Mouse (Mus musculus): ENCODE data around the gene Lrrc8b. TPM values are rescaled to one million over a fixed set of nuclear protein-coding genes. Genes with fewer than 3 reads are reported as not detected.

The Lrrc8b gene
- polyA plus RNA-seq, 1 experiment from 2014 or later = 6.1 TPM

DNA sequence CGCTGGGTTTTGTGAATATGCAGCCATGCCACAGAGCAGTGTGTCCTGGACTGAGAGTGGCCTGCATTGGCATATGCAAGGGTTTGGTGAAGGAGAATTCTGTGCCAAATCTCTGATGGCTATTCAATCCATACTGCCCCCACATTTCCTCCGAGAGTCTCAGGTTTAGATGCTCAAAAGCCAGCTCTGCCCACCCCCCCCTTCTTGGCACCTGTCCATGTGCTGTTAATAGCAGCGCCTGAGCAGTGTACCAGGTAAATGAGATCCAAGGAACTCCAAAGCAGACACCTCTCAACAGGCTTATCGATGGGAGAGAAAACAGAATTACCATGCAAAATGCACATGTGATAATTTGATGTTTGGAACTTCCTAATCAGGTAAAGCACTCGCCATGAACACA lies 74.6 kb downstream of the Lrrc8b start:
- ATAC-seq (ENCODE audit: insufficient number of reproducible peaks, insufficient read depth, low FRiP score, low TSS enrichment) = no peak
- 92% methylated on average over 5 of the region's 5 CpGs for whole genome bisulfite sequencing
- peaks cover 8% of the 10 kb centered on the region; the same call in 1 of the 2 replicates for H3K4me1 ChIP-seq

DNA sequence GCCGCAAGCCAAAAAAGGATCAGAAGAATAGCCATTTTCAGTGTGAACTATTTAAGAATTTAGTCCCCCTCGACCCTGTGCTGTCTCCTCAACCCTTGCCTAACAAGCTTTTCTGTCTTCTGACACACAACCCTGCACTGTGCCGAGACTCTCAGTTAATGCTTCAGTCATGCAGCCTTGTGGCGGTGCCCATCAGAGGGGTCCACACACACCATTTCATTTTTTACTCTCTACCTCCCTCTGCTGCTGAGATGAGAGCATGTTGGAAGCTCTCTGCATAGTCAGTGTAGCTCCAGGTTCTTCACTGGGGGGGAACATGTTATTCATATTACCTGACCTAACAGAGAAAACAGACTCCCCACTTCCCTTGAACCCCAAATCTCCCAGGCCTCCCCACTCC lies 75.8 kb downstream of the Lrrc8b start:
- Histone ChIP-seq H3K36me3 (no peaks in the 10 kb centered on the region), H3K9ac (no peak overlapping the region), H3K4me2 (replicated peaks) (no peak overlapping the region), H3K27ac (no peak overlapping the region), H3K4me3 (no peak overlapping the region), H3K4me1 (peaks cover 16% of the 10 kb centered on the region), H3K9me3 (no peaks in the 10 kb centered on the region), H3K27me3 (peaks cover 1% of the 10 kb centered on the region; the same call in 1 of the 2 replicates)
- WGBS = 60% methylated on average over 4 of the region's 4 CpGs
- ATAC-seq (ENCODE audit: insufficient number of reproducible peaks, insufficient read depth, low FRiP score, low TSS enrichment) = peak; percentile 66; the same call in 1 of the 2 replicates

More for the DNA sequence above, 74.6 kb downstream of the Lrrc8b start:
- H3K27me3 ChIP-seq = no peaks in the 10 kb centered on the region
- no peaks in the 10 kb centered on the region for H3K9me3 ChIP-seq
- no peak overlapping the region for H3K4me3 ChIP-seq
- no peaks in the 10 kb centered on the region for H3K36me3 ChIP-seq
- no peak overlapping the region for H3K27ac ChIP-seq
- H3K4me2 ChIP-seq (replicated peaks) = no peak overlapping the region
- no peak overlapping the region for H3K9ac ChIP-seq

DNA sequence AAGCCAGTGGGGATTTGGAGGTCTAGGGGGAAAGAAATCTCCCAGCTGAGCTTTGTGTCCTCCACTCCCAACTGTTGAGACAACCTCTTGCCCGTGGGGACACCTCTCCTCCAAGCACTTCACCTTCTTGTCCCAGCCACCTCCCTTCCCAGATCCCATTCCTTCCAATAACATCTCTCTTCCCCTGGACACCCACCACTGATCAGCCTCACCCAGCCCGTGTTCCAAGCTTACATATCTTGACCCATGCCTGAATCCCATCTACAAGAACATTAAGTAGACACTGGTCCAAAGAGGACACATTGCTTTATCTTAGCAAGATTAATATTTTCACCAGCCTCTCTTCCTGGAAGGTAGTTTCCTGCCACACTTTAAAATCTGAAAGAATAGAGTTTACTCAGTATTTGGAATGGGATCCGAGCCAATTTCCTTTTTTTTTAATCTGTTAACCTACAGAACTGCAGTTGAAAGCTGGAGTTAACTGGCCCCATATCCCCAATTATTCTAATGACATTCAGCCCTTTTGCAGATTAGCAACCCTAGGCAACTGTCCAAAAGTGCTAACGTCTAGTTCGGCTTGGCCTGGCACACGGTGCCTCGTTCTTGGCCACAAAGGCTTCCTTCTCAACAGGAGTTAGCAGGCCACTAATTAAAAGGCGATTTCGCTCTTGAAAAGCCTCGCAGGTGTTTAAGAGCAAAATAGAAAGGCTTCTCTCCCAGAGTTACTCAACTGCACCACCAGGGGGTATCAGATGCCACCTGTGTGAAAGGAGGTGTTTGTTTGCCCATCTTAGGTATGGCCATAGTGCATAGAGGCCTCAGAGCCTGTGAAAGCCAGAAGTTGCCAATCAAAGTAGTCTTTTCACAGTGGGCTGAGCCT lies 77.0 kb downstream of the Lrrc8b start:
- Histone ChIP-seq H3K9me3 (no peaks in the 10 kb centered on the region), H3K27ac (no peak overlapping the region), H3K36me3 (no peaks in the 10 kb centered on the region), H3K4me3 (no peak overlapping the region), H3K4me2 (replicated peaks) (no peak overlapping the region), H3K9ac (no peak overlapping the region), H3K27me3 (peaks cover 5% of the 10 kb centered on the region; the same call in 1 of the 2 replicates), H3K4me1 (peaks cover 16% of the 10 kb centered on the region)
- no peak for ATAC-seq (ENCODE audit: insufficient number of reproducible peaks, insufficient read depth, low FRiP score, low TSS enrichment)
- WGBS = 31% methylated on average over 10 of the region's 10 CpGs

DNA sequence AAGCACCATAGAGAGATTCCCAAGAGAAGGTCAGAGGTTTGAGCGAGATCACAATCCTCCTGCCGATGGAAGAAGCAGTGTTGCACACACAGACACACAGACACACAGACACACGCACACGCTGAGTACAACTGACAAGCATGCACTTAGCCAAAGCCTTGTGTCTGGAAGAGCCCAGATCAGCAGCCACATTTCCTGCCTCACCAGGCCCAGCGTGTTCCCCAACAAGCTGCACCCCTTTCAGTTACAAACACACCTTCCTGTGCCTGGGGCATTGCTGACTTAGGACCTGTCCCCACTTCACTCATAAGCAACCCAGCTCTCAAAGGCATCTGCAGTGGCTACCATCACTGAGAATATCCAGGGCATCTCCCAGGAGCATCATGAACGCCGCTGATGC lies 77.8 kb downstream of the Lrrc8b start:
- Histone ChIP-seq H3K4me1 (peaks cover 16% of the 10 kb centered on the region), H3K9me3 (no peaks in the 10 kb centered on the region), H3K27ac (no peak overlapping the region), H3K36me3 (no peaks in the 10 kb centered on the region), H3K9ac (no peak overlapping the region), H3K27me3 (peaks cover 5% of the 10 kb centered on the region; the same call in 1 of the 2 replicates), H3K4me3 (no peak overlapping the region), H3K4me2 (replicated peaks) (no peak overlapping the region)
- no peak for ATAC-seq (ENCODE audit: insufficient number of reproducible peaks, insufficient read depth, low FRiP score, low TSS enrichment)
- 83% methylated on average over 7 of the region's 7 CpGs for WGBS

DNA sequence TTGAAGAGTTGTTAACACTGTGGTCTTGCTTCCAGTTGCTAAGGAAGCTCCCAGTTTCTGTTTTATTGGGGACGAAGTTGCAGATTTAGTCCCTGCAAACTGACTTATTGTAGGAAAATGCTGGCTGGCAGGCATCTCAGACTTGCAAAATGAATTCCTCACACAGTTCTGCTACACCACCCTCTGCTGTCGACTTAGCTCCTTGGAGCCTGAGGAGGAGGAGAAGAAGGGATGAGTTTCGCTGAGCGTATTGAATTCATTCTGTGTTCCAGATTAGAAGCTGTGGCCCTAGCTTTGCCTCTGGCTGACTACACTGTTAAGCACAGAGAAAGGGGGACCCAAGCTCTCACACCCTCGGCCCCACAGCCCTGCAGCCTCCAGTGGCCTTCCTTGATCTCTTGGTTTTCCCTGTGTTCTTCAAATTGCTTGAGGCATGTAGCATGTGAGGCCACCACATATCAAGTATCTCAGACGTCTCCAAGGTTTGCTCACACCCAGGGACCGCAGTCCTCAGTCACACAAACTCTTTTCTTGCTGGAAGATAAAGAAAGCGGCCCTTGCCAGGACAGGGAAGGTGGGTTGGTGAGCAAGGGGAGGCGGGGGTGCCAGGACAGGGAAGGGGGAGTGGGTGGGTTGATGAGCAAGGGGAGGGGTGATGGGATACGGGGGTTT lies 78.8 kb downstream of the Lrrc8b start:
- H3K4me2 ChIP-seq (replicated peaks) = peak overlapping the region; percentile 40
- H3K4me3 ChIP-seq = no peak overlapping the region
- H3K27ac ChIP-seq = no peak overlapping the region
- no peak overlapping the region for H3K9ac ChIP-seq
- ATAC-seq (ENCODE audit: insufficient number of reproducible peaks, insufficient read depth, low FRiP score, low TSS enrichment) = no peak
- WGBS = 32% methylated on average over 10 of the region's 10 CpGs
- no peaks in the 10 kb centered on the region for H3K36me3 ChIP-seq
- H3K27me3 ChIP-seq = peaks cover 5% of the 10 kb centered on the region; the same call in 1 of the 2 replicates
- peaks cover 16% of the 10 kb centered on the region for H3K4me1 ChIP-seq
- no peaks in the 10 kb centered on the region for H3K9me3 ChIP-seq

DNA sequence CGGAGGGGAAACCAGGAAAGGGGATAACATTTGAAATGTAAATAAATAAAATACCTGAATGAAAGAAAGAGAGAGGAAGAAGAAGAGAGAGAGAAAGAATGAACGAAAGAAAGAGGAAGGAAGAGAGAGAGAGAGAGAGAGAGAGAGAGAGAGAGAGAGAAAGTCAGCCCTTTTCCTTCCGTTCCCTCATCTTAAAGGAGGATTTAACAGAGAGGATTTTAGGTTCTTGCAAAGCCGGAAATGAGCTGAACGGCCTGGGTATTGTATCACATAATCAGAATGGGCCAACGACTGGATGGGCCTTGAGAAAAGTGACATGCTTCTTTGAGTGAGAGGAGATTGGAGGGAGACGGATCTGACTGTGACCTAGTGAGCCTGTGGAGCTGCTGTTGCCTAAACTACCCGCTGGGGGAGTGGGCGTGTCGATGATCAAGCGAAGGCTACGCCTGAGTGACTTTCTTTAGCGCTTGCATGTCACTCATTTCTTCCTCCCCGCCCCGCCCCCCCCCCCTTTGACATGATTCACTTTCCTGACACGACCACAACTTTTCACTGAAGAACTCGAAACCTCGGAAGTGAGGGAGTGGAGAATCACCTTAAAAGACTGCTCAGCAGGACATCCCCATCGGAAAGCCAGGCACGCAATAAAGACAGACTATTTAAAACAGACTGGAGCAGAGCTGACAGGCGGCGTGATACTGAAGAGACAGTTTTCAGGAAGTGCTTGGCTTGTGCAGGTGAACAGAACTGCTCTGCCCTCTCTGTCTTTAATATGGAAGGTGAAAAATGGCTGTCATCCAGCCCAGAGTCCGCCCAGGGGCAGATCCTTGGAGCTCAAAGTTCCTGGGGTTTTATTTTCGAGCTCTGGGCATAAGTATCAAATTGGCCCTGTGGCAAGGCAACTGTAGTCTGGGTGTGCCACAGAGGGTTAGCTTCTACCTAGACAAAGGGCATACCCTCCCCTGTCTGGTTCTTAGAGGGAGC lies 79.6 kb downstream of the Lrrc8b start:
- Histone ChIP-seq H3K27me3 (peaks cover 5% of the 10 kb centered on the region; the same call in 1 of the 2 replicates), H3K4me2 (replicated peaks) (peak overlapping the region; percentile 40), H3K4me3 (peak overlapping the region; percentile 24), H3K9me3 (no peaks in the 10 kb centered on the region), H3K36me3 (no peaks in the 10 kb centered on the region), H3K27ac (no peak overlapping the region), H3K9ac (no peak overlapping the region), H3K4me1 (peaks cover 18% of the 10 kb centered on the region)
- peak; percentile 44; the same call in 1 of the 2 replicates for ATAC-seq (ENCODE audit: insufficient number of reproducible peaks, insufficient read depth, low FRiP score, low TSS enrichment)
- 8% methylated on average over 22 of the region's 24 CpGs for WGBS

DNA sequence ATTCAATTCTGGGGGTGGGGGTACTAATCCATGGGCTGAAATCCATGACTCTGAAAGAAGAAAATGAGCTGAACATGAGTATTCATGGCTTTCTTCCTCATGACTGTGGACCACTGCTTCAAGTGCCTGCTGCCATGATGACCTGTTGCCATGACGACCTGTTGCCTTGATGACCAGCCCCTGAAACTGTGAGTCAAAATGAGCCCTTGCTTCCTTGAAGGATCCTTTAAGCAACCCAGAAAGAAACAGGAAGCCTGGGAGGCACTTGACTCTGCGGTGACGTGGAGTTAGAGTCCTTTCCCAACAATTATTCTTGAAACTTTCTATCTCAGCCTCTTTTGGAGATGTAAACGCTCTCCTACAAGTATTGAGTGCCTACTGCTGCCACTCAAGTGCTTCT lies 80.6 kb downstream of the Lrrc8b start:
- peaks cover 5% of the 10 kb centered on the region; the same call in 1 of the 2 replicates for H3K27me3 ChIP-seq
- peaks cover 25% of the 10 kb centered on the region for H3K4me1 ChIP-seq
- H3K27ac ChIP-seq = no peak overlapping the region
- no peak overlapping the region for H3K4me3 ChIP-seq
- no peaks in the 10 kb centered on the region for H3K36me3 ChIP-seq
- 83% methylated on average over 4 of the region's 4 CpGs for WGBS
- no peak overlapping the region for H3K4me2 ChIP-seq (replicated peaks)
- no peak for ATAC-seq (ENCODE audit: insufficient number of reproducible peaks, insufficient read depth, low FRiP score, low TSS enrichment)
- no peak overlapping the region for H3K9ac ChIP-seq
- H3K9me3 ChIP-seq = no peaks in the 10 kb centered on the region

DNA sequence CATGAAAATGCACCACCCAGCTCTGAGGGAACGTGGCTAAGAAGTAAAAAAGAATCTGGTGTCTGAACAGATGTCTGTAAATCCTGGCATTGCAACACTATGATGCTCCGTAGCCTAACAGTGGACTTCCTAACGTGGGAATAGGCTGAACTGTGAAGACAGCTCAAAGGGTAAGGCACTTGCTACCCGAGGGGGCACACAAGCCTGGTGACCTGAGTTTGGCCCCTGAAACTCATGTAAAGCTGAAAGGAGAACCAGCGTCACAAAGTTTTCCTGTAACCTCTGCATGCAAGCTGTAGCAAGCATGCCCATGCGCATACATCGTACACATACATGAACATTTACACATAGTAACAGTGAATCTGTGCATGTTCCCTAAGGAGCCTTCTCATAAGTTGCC lies 81.0 kb downstream of the Lrrc8b start:
- Histone ChIP-seq H3K4me1 (peaks cover 25% of the 10 kb centered on the region), H3K9me3 (no peaks in the 10 kb centered on the region)
- 84% methylated on average over 7 of the region's 7 CpGs for WGBS

DNA sequence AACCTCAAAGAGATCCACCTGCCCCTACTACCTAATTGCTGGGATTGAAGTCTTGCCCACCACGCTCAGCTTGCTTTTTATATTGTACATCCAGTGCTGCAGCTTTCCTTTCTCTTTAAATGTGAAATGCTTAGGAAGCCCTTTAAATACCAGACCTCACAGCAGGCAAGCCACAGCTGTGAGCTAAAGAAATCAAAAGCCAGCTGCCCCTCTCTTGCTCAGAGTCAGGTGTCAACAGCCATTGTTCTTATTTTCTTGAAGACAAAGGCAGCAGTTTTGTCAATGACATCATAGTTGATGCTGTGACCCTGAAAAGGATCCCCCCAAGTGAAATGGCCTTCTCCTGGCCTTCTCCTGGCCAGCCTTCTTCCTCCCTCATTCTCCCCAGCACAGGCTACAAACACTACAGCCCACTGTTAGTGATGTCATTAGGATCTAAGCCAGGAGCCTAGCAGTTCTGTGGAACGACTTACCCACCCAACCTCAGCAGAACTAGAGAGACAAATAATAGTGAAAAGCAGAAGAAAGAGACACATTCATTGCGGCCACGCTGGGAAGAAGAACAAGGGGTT lies 82.9 kb downstream of the Lrrc8b start:
- Histone ChIP-seq H3K4me3 (no peak overlapping the region), H3K27me3 (peaks cover 5% of the 10 kb centered on the region; the same call in 1 of the 2 replicates), H3K9me3 (no peaks in the 10 kb centered on the region), H3K4me1 (peaks cover 25% of the 10 kb centered on the region), H3K27ac (no peak overlapping the region), H3K4me2 (replicated peaks) (no peak overlapping the region), H3K9ac (no peak overlapping the region), H3K36me3 (no peaks in the 10 kb centered on the region)
- 55% methylated on average over 4 of the region's 4 CpGs for WGBS
- ATAC-seq (ENCODE audit: insufficient number of reproducible peaks, insufficient read depth, low FRiP score, low TSS enrichment) = no peak

More for the DNA sequence above, 81.0 kb downstream of the Lrrc8b start:
- Histone ChIP-seq H3K4me2 (replicated peaks) (no peak overlapping the region), H3K9ac (no peak overlapping the region), H3K4me3 (no peak overlapping the region), H3K36me3 (no peaks in the 10 kb centered on the region), H3K27me3 (peaks cover 5% of the 10 kb centered on the region; the same call in 1 of the 2 replicates), H3K27ac (no peak overlapping the region)
- ATAC-seq (ENCODE audit: insufficient number of reproducible peaks, insufficient read depth, low FRiP score, low TSS enrichment) = no peak

DNA sequence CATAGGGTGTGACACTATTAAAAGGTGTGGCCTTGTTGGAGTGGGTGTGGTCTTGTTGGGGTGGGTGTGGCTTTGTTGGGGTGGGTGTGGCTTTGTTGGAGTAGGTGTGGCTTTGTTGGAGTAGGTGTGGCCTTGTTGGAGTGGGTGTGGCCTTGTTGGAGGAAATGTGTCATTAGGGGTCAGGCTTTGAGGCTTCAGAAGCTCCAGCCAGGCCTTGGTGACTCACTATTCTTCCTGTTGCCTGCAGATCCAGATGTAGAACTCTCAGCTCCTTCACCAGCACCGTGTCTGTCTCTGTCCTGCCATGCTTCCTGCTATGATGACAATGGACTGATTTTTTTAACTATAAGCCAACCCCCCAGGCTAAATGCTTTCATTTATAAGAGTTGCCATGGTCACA lies 83.8 kb downstream of the Lrrc8b start:
- no peaks in the 10 kb centered on the region for H3K9me3 ChIP-seq
- H3K9ac ChIP-seq = no peak overlapping the region
- ATAC-seq (ENCODE audit: insufficient number of reproducible peaks, insufficient read depth, low FRiP score, low TSS enrichment) = no peak
- H3K4me3 ChIP-seq = no peak overlapping the region
- H3K4me1 ChIP-seq = peaks cover 21% of the 10 kb centered on the region
- peaks cover 5% of the 10 kb centered on the region; the same call in 1 of the 2 replicates for H3K27me3 ChIP-seq
- no peaks in the 10 kb centered on the region for H3K36me3 ChIP-seq
- no peak overlapping the region for H3K4me2 ChIP-seq (replicated peaks)
- no peak overlapping the region for H3K27ac ChIP-seq
- WGBS = 57% methylated on average over 1 of the region's 1 CpGs

Data from embryonic facial prominence, embryonic 12.5 days (tissue).